Mouse (Mus musculus): ENCODE measurements at regions not wholly inside any gene's neighbourhood (a gene's known extent, or its start where the extent isn't known, plus 50 kb on each side); places are given as distances from the start of the nearest gene placed in this dataset.

DNA sequence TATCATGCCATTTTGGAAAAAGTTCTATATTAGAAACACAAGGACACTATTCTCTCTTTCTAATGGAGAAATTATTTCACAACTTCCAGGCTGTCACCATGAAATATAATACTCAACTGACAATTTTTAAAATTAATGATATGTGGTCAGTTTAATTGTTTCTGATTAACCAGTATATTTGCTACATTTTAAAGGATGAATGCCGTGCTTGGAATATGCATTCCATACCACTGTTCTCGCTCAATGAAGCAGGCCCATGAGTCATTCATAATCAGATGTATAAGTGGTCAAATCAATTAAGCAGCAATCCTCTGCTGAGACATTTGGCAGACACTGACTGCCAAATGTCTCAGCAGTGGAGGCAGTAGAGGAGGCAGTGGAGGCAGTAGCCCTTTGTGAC lies 283.4 kb upstream of the Gpc5 start:
- DNase-seq (ENCODE audit: low spot score): no peak

GRCm38 (mm10) chr14:114820677-114821076 lies 271.3 kb upstream of the Gpc5 start:
- DNase-seq (ENCODE audit: low spot score): no peak

DNA sequence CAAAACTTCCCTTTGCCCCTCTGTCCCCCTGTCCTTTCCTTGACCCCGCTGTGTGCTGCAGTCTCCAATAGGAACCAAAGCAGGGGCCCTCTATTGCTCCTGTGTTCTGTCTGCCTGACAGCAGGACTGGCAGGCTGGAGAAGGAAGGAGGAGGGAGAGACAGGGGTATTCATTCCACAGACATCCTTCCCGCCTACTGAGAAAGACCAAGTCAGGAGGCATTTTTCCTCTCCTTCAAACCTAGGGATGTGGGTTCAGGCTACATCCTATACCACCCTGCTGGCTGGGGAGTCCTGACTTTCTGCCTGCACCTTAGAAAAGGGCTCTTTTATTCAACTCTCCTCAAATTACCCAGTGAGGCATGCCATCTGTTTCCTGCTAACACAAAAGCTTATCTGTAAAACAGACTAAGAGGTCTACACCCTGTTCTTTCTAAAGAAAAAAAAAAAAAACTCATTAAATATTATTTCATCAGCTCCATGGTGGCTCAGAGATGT lies 270.9 kb upstream of the Gpc5 start:
- no peak for DNase-seq (ENCODE audit: low spot score)

- no peak for DNase-seq (ENCODE audit: low spot score)
Observed at GRCm38 (mm10) chr14:114821672-114822071, 270.3 kb upstream of the Gpc5 start.

- DNase-seq (ENCODE audit: low spot score): no peak
Observed at GRCm38 (mm10) chr14:114826662-114827321, 265.2 kb upstream of the Gpc5 start.

GRCm38 (mm10) chr14:114829310-114829709 lies 262.7 kb upstream of the Gpc5 start:
- DNase-seq (ENCODE audit: low spot score): no peak

DNA sequence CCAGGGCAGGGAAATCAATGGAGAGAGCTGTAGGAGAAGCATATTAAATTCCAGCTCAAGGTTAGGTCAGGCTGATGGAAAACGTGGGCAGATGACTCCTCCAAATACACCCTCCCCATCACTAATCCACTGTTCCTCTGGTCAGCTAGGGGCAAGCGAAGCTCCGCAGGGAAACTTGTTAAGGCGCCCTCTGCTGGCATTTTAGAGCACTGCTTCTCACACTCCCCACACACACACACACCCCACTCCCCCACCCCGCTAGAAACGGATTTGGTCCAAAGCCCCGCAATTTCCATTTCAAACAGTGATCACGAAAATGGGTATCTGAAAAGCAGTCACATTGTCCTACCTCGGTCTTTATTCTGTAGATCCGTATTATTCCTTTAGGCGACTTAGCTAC lies 259.0 kb upstream of the Gpc5 start:
- no peak for DNase-seq (ENCODE audit: low spot score)

GRCm38 (mm10) chr14:114836723-114837349 lies 255.2 kb upstream of the Gpc5 start:
- no peak for DNase-seq (ENCODE audit: low spot score)

- DNase-seq (ENCODE audit: low spot score): no peak
Observed at GRCm38 (mm10) chr14:114837652-114838276, 254.3 kb upstream of the Gpc5 start.

GRCm38 (mm10) chr14:114839340-114839903 lies 252.6 kb upstream of the Gpc5 start:
- no peak for DNase-seq (ENCODE audit: low spot score)

GRCm38 (mm10) chr14:114840766-114841165 lies 251.2 kb upstream of the Gpc5 start:
- no peak for DNase-seq (ENCODE audit: low spot score)

DNA sequence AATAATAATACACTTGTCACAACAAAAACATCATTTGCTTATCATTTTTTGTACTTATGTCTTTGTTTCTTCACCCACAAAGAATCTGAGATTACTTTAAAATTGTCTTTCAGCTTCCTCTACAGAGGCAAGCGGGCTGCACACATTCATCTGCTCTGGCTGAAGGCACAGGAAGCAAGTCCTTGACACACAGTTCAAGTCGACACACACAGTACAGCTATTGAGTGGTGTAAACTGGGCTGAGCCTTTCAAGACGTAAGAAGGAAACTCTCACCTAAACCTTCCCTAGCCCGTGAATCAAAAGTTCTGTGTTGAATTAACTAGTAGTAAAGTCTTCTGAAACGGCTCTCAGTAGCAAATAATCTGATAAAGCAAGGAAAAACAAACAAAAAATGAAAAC lies 250.5 kb upstream of the Gpc5 start:
- no peak for DNase-seq (ENCODE audit: low spot score)

DNA sequence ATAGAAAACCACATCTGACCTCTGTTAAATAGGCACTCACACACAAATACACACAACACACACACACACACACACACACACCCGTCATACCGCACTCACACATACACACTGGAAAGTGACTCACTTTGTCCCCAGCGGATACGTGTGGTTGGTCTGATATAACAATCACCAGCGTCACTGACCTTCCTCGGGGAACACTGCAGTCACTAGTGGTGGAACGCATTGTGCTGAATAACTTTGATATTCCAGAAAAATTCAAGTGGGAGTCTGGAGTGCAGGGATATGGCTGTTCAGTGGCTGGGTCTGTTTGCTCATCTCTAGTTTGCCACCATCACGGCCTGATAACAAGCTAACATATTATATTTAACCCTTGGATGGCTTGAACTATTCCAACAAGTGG lies 249.7 kb upstream of the Gpc5 start:
- no peak for DNase-seq (ENCODE audit: low spot score)

GRCm38 (mm10) chr14:114843105-114843743 lies 248.8 kb upstream of the Gpc5 start:
- DNase-seq (ENCODE audit: low spot score): no peak

DNA sequence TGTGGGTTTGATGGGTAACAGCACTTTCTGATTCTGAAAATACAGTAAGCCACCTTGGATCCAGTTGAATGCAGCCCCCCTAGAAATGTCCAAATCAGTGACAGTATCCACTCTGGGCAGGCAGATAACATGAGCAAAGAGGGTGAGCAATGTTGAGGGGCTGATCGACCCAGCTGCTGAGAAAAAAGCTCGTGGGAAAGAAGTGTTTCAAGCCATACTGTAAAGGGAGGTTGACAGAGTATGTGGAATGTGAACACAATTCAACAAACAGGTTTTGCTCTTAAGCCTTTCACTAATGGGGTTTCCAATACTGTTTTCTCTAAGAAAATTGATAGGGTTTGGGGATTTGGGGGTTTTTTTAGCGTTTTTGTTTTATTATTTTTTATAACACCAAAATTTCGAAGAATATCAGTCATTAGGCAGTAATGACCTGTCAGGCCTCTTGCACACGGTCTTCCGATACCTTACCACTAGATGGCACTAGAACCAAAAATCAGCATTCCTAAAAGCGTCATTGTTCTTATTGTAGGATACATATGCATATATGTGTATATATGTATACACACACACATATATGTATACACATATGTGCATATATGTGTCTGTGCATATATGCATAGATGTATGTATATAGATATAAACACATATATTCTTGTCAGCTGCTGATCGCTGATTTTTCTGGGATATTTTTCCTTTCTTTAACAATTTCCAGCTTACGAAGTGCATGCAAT lies 237.5 kb upstream of the Gpc5 start:
- DNase-seq (ENCODE audit: low spot score): no peak

DNA sequence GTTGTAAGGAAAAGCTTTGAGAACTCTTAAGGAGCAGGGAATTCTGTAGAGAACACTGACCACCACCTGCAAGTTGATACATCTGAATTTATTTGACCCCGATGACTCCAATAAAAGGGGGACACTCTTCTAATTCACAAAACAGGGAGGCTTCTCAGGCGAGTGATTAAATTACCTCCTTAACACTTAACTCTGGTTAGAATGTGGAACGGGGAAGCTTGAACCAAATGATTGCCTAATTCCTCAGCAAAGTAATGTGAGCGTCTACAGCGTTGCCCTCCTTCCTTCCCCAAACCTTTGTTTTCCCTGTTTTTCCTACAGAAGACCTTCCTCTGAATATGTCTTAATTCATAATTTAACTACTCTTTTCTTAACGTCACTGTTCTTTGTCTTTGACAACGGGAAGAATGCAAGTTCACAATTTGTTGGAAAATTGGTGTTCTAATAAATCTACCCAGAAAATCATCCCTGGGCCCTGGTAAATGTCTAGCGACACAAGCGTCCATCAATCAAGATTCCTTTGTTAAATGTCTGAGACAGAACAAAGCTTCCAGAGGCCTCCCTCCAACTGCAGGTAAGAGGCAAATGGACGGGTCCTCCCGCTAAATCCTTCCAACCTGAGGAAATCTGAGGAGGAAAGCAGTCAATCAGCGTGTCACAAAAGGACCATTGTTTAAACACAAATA lies 236.8 kb upstream of the Gpc5 start:
- DNase-seq (ENCODE audit: low spot score): no peak

DNA sequence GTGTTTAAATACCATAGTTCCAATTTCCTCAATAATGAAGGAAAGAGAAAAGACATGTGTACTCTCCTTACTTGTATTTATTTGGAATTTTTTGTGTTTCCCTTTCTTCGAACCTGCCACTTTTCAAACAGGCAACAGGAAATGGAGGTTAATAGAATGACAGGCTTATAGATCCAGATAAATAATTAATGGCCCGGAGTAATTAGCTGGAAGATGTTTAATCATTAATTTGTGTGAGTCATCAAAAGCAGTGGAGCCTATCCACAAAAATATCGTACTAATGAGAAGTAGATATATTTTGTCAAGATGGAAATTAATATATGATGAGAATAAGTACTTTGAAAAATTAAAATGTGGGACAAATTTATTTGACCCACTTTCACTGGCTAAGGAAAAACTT lies 236.3 kb upstream of the Gpc5 start:
- DNase-seq (ENCODE audit: low spot score): no peak

DNA sequence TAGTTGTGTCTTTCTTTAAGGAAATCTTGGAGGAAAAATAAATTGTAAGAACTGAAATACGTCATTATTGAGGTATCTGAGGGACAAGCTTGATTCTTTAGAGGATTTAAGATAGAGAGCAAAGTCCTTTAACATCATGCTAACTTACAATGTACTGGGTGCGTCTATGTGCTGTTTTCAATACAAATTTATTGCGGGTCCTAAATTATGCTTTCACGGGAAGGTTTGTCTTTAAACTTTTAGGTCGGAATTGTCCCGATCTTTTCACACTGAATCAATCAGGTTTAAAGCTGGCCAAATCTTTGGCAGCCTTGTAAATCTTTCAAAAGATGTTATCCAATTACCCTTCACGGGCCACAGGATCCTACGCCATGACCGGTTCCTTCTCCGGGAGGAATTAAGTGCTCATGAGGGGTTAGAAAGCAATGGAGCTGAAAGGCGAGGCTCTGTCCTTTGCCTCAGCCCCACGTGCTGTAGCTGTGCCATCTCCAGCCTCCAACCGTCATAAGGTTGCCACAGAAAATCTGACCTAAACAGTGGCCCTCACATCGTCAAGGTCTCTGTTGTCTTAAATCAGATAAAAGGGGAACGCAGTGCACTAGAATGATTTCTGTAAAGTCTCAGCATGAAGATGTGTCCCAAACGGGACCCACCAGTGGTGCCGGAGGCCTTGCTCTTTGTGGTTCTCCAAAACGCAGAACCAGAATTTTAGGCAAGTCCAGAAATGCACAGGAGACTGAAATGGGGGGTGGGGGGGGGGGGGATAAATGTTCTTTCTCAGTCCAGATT lies 235.6 kb upstream of the Gpc5 start:
- DNase-seq (ENCODE audit: low spot score): no peak

GRCm38 (mm10) chr14:114857171-114857570 lies 234.8 kb upstream of the Gpc5 start:
- no peak for DNase-seq (ENCODE audit: low spot score)

DNA sequence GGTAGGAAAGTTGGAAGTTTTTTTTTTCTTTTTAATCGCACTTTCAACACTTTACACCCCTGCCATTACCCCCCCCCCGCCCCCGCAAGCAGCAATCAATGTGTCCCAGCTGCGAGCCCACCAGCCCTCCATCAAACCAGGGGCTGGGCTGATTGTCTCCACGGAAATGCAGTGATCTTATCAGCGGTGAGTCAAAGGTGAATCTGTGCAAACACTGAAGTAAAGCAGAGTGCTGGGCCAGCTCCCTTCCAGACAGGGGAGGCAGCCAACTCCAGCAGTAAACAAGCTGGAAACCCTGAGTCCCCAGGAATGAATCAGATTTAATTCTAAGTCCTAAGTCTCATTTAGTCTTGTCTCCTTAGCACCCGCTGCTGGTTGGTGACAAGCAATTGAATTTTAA lies 234.3 kb upstream of the Gpc5 start:
- DNase-seq (ENCODE audit: low spot score): no peak

All from urinary bladder, adult 2 months (tissue).